Mouse (Mus musculus) leukemia stem cell, adult 10-12 weeks (primary cell): ENCODE measurements around the gene Gm28919. TPM values are rescaled to one million over a fixed set of nuclear protein-coding genes. Genes with fewer than 3 reads are reported as not detected.

Experiments
- polyA plus RNA-seq: library from polyadenylated mRNA; stranded (reverse); fragments of >175 nt; gene quantifications from 2 replicates; pipeline ENCODE4 v1.2.3, GENCODE M21; 2012; ENCODE audit warnings: low replicate concordance

Gene Gm28919
- not detected in 2 replicates for polyA plus RNA-seq

DNA sequence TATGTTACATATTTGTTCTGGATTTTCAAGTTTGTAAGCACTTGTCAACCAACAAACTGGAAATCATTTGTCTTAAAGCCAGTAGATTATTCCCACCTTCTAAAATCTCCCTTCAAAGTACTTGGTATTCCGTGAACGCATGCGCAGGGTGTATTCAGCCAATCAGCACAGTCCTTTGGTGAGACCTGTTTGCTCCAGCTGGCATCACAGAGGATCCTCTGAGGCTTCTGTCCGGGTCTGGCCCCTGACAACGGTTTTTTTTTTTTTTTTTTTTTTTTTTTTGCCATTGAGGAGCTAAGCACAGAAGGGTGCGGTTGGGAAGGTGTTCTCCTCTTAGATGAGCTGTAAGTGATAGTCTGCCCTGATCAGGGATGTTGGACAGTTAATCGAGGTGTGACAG is at the start of gene Gm28919:
Gene Gm28919 (plus strand): TSS at position 301 of the 400 bp plus-strand sequence.

Other genes starting within 250 kb of the Gm28919 start
- not detected in 2 replicates for gene Gm21719, start 99.3 kb downstream of the Gm28919 start, polyA plus RNA-seq